11 mouse cellular contexts compared by ENCODE assay signal in genomic region chr5:144446475-144447225, GRCm38 (mm10).
A peak's percentile ranks its signal among the peaks of the same experiment; 100 is the strongest.
DNase-seq lines count a peak whose midpoint lies in the region; TF ChIP-seq lines count a peak whose summit lies in the region.
"Had no signal": no experiment of that assay in that cellular context is flagged by ENCODE, and none has a peak within 500 bp of the region (broad histone marks: within the 10 kb centered on the region; RNA-seq: fewer than 3 reads in every experiment).

No protein-coding gene starts in this region.

- no peak for TF ChIP-seq POLR2A in testis, adult 2 months (IDR thresholded peaks at IDR 0.05; ENCODE audit: control insufficient read depth, low read depth, low read length)

- H3K36me3 ChIP-seq in testis, adult 2 months (ENCODE audit: control insufficient read depth, insufficient read depth, low read length), result no peaks in the 10 kb centered on the region

- peak overlapping the region; percentile 21 for H3K4me3 ChIP-seq in testis, adult 2 months (ENCODE audit: control insufficient read depth, low read depth, low read length)
- H3K4me3 ChIP-seq: myocyte had no signal

- no peak for TF ChIP-seq CTCF in testis, adult 2 months (IDR thresholded peaks at IDR 0.05; ENCODE audit: control insufficient read depth, insufficient read depth, insufficient replicate concordance, low read depth, low read length)

- no peaks in the 10 kb centered on the region for H3K4me1 ChIP-seq in testis, adult 2 months (ENCODE audit: control insufficient read depth, insufficient read depth, low read length)

- no peaks in the 10 kb centered on the region for H3K27me3 ChIP-seq in testis, adult 2 months (ENCODE audit: control insufficient read depth, insufficient read depth, low read length)

- no peak overlapping the region for H3K27ac ChIP-seq in testis, adult 2 months (ENCODE audit: control insufficient read depth, insufficient read depth, low read depth, low read length)
- H3K27ac ChIP-seq: macrophage had no signal

- peak; percentile 12 for DNase-seq in layer of hippocampus, adult 11-12 months (ENCODE audit: low spot score)
- DNase-seq in layer of hippocampus, adult 9-10 months (ENCODE audit: low spot score), result no peak
- no peak for DNase-seq in testis, postnatal 14 days (ENCODE audit: low spot score)
- DNase-seq in embryo, embryonic 10.5 days (ENCODE audit: low spot score), result peak; percentile 14
- DNase-seq in yolk sac, embryonic 10.5 days (ENCODE audit: low spot score), result peak; percentile 3
- DNase-seq in c-Kit-positive CD71-positive TER-119-positive erythroid progenitor cells, embryonic 14.5 days (ENCODE audit: low spot score), result no peak
- DNase-seq in thymus, postnatal 14 days, result no peak
- DNase-seq: spleen, adult 18-20 months had no signal

Comparison
In these comparisons a context has a peak if more than half of its experiments do, and no peak if none do; other contexts are left out.
1. DNase-seq: peak in layer of hippocampus, adult 11-12 months (single experiment), embryo, embryonic 10.5 days (single experiment) and yolk sac, embryonic 10.5 days (single experiment); none in layer of hippocampus, adult 9-10 months (single experiment), testis, postnatal 14 days (single experiment), c-Kit-positive CD71-positive TER-119-positive erythroid progenitor cells, embryonic 14.5 days (single experiment) and thymus, postnatal 14 days (single experiment).